Mouse (Mus musculus) 416B (cell line): Measurements from ENCODE around the gene Tmem176b.

Source experiments
- DNase-seq: peaks from one replicate; pipeline ENCODE4 v3.0.0; 2011; ENCODE audit warnings: low read depth

Gene Tmem176b

DNA sequence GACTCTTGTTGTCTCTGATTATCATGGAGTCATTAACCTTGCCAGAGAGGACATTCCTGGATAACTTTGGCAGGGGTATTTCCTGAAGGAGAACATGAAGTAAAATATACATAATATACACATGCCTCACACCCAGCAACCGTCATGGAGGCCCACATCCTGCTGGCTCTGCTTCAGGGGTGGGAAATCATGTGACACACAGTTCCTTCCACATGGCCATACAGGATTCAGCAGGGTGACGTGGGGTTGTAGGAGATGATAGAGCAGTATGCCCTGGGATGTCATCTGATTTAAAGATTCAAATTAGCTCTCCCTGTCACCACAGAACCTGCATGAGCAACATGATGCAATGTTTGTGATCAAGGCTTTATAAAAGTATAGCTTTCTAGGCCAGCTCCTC, 53.4 kb downstream of the Tmem176b start:
- DNase-seq, result peak; percentile 28

DNA sequence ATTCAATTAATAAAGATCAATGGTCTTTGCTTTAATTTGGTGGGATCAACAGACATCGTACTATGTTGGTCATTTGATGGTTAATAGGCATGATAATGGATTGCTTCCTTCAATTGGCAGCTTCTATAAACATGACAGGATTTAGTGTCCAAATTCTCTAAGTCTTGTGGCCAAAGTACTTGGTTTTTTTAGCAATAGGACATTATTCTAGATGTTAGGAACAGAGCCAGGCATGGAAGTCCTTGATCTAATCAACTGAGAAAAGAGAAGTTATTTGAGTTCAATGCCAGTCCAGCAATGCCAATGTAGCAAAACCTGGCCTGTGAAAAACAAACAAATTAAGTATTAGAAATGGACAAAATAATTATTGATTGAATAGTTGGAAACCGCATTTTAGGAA, 55.7 kb downstream of the Tmem176b start:
- no peak for DNase-seq

DNA sequence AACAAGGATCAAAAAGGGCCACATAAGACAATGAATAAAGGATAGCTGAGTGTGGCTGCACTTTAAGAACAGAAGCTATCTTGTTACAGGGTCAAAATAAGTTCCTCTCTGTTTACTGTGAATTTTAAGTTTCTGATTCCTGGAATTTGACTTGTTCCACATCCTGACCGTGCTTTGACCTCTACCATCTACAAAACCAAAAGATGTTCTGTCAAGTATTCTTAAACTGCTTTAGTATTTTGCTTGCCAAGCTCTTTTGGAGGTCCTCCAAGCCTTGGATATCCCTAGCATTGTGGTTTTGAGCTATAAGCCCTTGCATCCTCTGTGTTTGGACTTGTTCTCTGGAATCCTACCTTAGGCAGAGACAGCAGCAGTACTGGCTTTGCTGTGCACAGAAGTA, 56.1 kb downstream of the Tmem176b start:
- DNase-seq, result no peak

DNA sequence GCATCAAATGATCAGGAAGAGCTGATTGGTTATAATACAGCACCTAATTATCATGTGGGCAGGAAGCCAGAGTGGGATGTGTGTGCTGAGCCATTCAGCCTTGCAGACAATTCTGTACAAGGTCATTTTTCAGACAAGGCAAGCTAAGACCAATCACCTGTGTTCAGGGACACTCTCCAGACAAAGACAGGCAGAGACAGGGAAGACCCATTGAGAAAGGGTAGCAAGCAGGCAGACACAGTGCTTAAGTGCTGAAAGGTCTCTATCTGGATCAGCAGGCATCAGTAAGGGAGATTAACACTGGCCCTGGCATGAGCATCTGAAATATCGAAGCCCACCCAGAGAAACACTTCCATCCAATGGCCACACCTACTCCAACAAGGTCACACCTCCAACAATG, 56.9 kb downstream of the Tmem176b start:
- DNase-seq, result no peak
